Mouse (Mus musculus) hindbrain, postnatal 0 days (tissue): Measurements from ENCODE around the gene Rassf8. TPM values are rescaled to one million over a fixed set of nuclear protein-coding genes. Genes with fewer than 3 reads are reported as not detected.

Experiments used
- ATAC-seq: fragments of 200-750 bp; cut with Nextera tagmentation; 2 replicates; pipeline ENCODE4 v1.8.0; 2017; ENCODE audit warnings: mild to moderate bottlenecking, moderate TSS enrichment, moderate library complexity
- DNase-seq: peaks from one replicate; pipeline ENCODE4 v3.0.0-alpha.2; 2015; ENCODE audit warnings: low spot score
- H3K27ac ChIP-seq: fragments of 300-500 bp; sonication (generic); 2 replicates; pipeline ENCODE4 v1.5.1; 2014; ENCODE audit warnings: mild to moderate bottlenecking
- H3K27me3 ChIP-seq: fragments of 300-500 bp; sonication (generic); 2 replicates; pipeline ENCODE4 v1.6.1; 2014; ENCODE audit warnings: low read length, mixed read lengths; ENCODE audit not compliant: insufficient read depth
- H3K36me3 ChIP-seq: fragments of 300-500 bp; sonication (generic); 2 replicates; pipeline ENCODE4 v1.6.1; 2014; ENCODE audit warnings: low read length, mixed read lengths; ENCODE audit not compliant: insufficient read depth
- H3K4me1 ChIP-seq: fragments of 300-500 bp; sonication (generic); 2 replicates; pipeline ENCODE4 v1.6.1; 2014; ENCODE audit warnings: antibody characterized with exemption, low read length, mixed read lengths; ENCODE audit not compliant: insufficient read depth
- H3K4me2 ChIP-seq: fragments of 300-500 bp; sonication (generic); 2 replicates; pipeline ENCODE4 v1.6.1; 2014; ENCODE audit warnings: low read depth, mild to moderate bottlenecking, low read length, moderate library complexity, mixed read lengths
- H3K4me3 ChIP-seq: fragments of 300-500 bp; sonication (generic); 2 replicates; pipeline ENCODE4 v1.5.1; 2014; ENCODE audit warnings: low read length
- H3K9ac ChIP-seq: fragments of 300-500 bp; sonication (generic); replicated peaks from 2 replicates; pipeline ENCODE4 v1.6.1; 2014; ENCODE audit warnings: mild to moderate bottlenecking, low read length, moderate library complexity, mixed read lengths
- H3K9me3 ChIP-seq: fragments of 300-500 bp; sonication (generic); 2 replicates; pipeline ENCODE4 v1.6.1; 2016; ENCODE audit warnings: low read length, mixed read lengths
- CTCF ChIP-seq: IDR thresholded peaks from 2 replicates; pipeline ENCODE4 v1.5.1; 2016; ENCODE audit warnings: antibody characterized with exemption, control low read depth, low read depth
- WGBS: fragments of 180-500 bp; shearing (Covaris S2); extraction: QIAGEN DNeasy Blood & Tissue Kit; methylation state at CpG from one replicate; pipeline ENCODE4 v1.1.7; 2014; 5-methylcytosine and 5-hydroxymethylcytosine counted together
- polyA plus RNA-seq: library from polyadenylated mRNA; unstranded; fragments of >200 nt; fragmentation: Nextera tagmentation; extraction: Ambion mirVana; gene quantifications from 2 replicates; pipeline ENCODE4 v1.2.1, GENCODE M21; 2015
- total RNA-seq: library from RNA; depleted of rRNA; stranded (reverse); fragments of >200 nt; gene quantifications from 2 replicates; pipeline ENCODE4 v1.2.3, GENCODE M21; 2014

Rassf8 gene
- total and polyA plus RNA-seq, 2 experiments from 2014 or later, result 6.5 to 18.6 TPM

GRCm38 (mm10) chr6:145811174-145811573, 64.6 kb downstream of the Rassf8 start:
- 97% methylated on average over 1 of the region's 1 CpGs for WGBS

GRCm38 (mm10) chr6:145815200-145815599, 68.7 kb downstream of the Rassf8 start:
- no peaks in the 10 kb centered on the region for H3K27me3 ChIP-seq
- peak; percentile 54 for TF ChIP-seq CTCF
- no peak overlapping the region for H3K27ac ChIP-seq
- WGBS, result 36% methylated on average over 15 of the region's 15 CpGs
- ATAC-seq, result no peak
- H3K4me3 ChIP-seq, result no peak overlapping the region
- no peaks in the 10 kb centered on the region; the same call in 1 of the 2 replicates for H3K36me3 ChIP-seq
- H3K4me2 ChIP-seq, result no peak overlapping the region
- DNase-seq, result peak; percentile 42
- H3K9ac ChIP-seq, result no peak overlapping the region
- H3K9me3 ChIP-seq, result no peaks in the 10 kb centered on the region
- no peaks in the 10 kb centered on the region for H3K4me1 ChIP-seq

More at GRCm38 (mm10) chr6:145811174-145811573, 64.6 kb downstream of the Rassf8 start:
- TF ChIP-seq CTCF, result no peak
- H3K27me3 ChIP-seq, result no peaks in the 10 kb centered on the region
- no peak overlapping the region for H3K27ac ChIP-seq
- ATAC-seq (no peak), DNase-seq (no peak)
- no peaks in the 10 kb centered on the region for H3K4me1 ChIP-seq
- no peaks in the 10 kb centered on the region; the same call in 1 of the 2 replicates for H3K36me3 ChIP-seq
- no peak overlapping the region for H3K9ac ChIP-seq
- H3K4me2 ChIP-seq, result no peak overlapping the region
- H3K9me3 ChIP-seq, result no peaks in the 10 kb centered on the region
- no peak overlapping the region for H3K4me3 ChIP-seq

GRCm38 (mm10) chr6:145819151-145819550, 72.6 kb downstream of the Rassf8 start:
- no peaks in the 10 kb centered on the region for H3K27me3 ChIP-seq
- DNase-seq (no peak), ATAC-seq (no peak)
- no peak overlapping the region for H3K4me2 ChIP-seq
- no peak overlapping the region for H3K4me3 ChIP-seq
- TF ChIP-seq CTCF, result no peak
- no peak overlapping the region for H3K27ac ChIP-seq
- WGBS, result 78% methylated on average over 9 of the region's 9 CpGs
- no peaks in the 10 kb centered on the region for H3K9me3 ChIP-seq
- H3K9ac ChIP-seq, result no peak overlapping the region
- no peaks in the 10 kb centered on the region for H3K4me1 ChIP-seq
- no peaks in the 10 kb centered on the region for H3K36me3 ChIP-seq

- no peak for DNase-seq
- Histone ChIP-seq H3K4me1 (no peaks in the 10 kb centered on the region), H3K9ac (no peak overlapping the region), H3K36me3 (no peaks in the 10 kb centered on the region), H3K9me3 (no peaks in the 10 kb centered on the region), H3K4me2 (no peak overlapping the region), H3K4me3 (no peak overlapping the region), H3K27me3 (no peaks in the 10 kb centered on the region), H3K27ac (no peak overlapping the region)
- no peak for ATAC-seq
- TF ChIP-seq CTCF, result no peak
- 77% methylated on average over 5 of the region's 5 CpGs for WGBS
These were observed 75.7 kb downstream of the Rassf8 start for GRCm38 (mm10) chr6:145822218-145822617.

GRCm38 (mm10) chr6:145823103-145823502, 76.6 kb downstream of the Rassf8 start:
- TF ChIP-seq CTCF, result no peak
- H3K36me3 ChIP-seq, result no peaks in the 10 kb centered on the region
- no peak overlapping the region for H3K4me2 ChIP-seq
- H3K4me3 ChIP-seq, result no peak overlapping the region
- ATAC-seq (peak; percentile 82), DNase-seq (peak; percentile 31)
- no peaks in the 10 kb centered on the region for H3K9me3 ChIP-seq
- WGBS, result 25% methylated on average over 6 of the region's 6 CpGs
- no peaks in the 10 kb centered on the region for H3K27me3 ChIP-seq
- no peak overlapping the region for H3K27ac ChIP-seq
- no peaks in the 10 kb centered on the region for H3K4me1 ChIP-seq
- H3K9ac ChIP-seq, result no peak overlapping the region

GRCm38 (mm10) chr6:145823588-145824234, 77.2 kb downstream of the Rassf8 start:
- H3K9me3 ChIP-seq, result no peaks in the 10 kb centered on the region
- DNase-seq, result peak; percentile 83
- no peak overlapping the region for H3K4me2 ChIP-seq
- ATAC-seq, result peak; percentile 73
- 35% methylated on average over 5 of the region's 5 CpGs for WGBS
- no peaks in the 10 kb centered on the region for H3K36me3 ChIP-seq
- no peaks in the 10 kb centered on the region for H3K4me1 ChIP-seq
- H3K9ac ChIP-seq, result no peak overlapping the region
- TF ChIP-seq CTCF, result peak; percentile 83
- no peaks in the 10 kb centered on the region for H3K27me3 ChIP-seq
- no peak overlapping the region for H3K27ac ChIP-seq
- H3K4me3 ChIP-seq, result no peak overlapping the region

- H3K4me2 ChIP-seq, result no peak overlapping the region
- ATAC-seq (no peak), DNase-seq (no peak)
- H3K4me1 ChIP-seq, result no peaks in the 10 kb centered on the region
- no peak overlapping the region for H3K27ac ChIP-seq
- no peaks in the 10 kb centered on the region for H3K9me3 ChIP-seq
- H3K4me3 ChIP-seq, result no peak overlapping the region
- no peaks in the 10 kb centered on the region for H3K36me3 ChIP-seq
- 92% methylated on average over 4 of the region's 4 CpGs for WGBS
- H3K27me3 ChIP-seq, result no peaks in the 10 kb centered on the region
- TF ChIP-seq CTCF, result no peak
- no peak overlapping the region for H3K9ac ChIP-seq
These were observed 79.8 kb downstream of the Rassf8 start for GRCm38 (mm10) chr6:145826305-145826704.
